Mouse (Mus musculus): Measurements from ENCODE around the gene Dnajc5.

GRCm38 (mm10) chr2:181497548-181497875, 22.8 kb upstream of the Dnajc5 start:
- TF ChIP-seq CTCF (IDR thresholded peaks at IDR 0.05; ENCODE audit: borderline replicate concordance, extremely low read depth, insufficient read depth, insufficient read length) (no peak), POLR2A (IDR thresholded peaks at IDR 0.05; ENCODE audit: borderline replicate concordance, extremely low read depth, insufficient read depth, insufficient read length, poor library complexity, severe bottlenecking) (no peak)

All from brain, embryonic 14.5 days (tissue).